Mouse (Mus musculus): ENCODE data around the gene Oprm1.

- no peak for TF ChIP-seq TAL1 (conservative IDR thresholded peaks at IDR 0.05; ENCODE audit: low read depth, low read length)
- no peak for TF ChIP-seq GATA2 (IDR thresholded peaks at IDR 0.05; ENCODE audit: borderline replicate concordance, low read depth, low read length)
- no peak for TF ChIP-seq CTCF (IDR thresholded peaks at IDR 0.05; ENCODE audit: low read depth, low read length)
These were observed 170.6 kb downstream of the Oprm1 start for GRCm38 (mm10) chr10:6928905-6929304.

All from G1E (cell line).